In genomic region chr3:151899676-151900075, GRCm38 (mm10) we compare ENCODE assay signal across 16 mouse cellular contexts.
"Had no signal": no experiment of that assay in that cellular context is flagged by ENCODE, and none has a peak within 500 bp of the region (broad histone marks: within the 10 kb centered on the region; RNA-seq: fewer than 3 reads in every experiment).

No protein-coding gene starts in this region.

- DNase-seq: gastrocnemius, postnatal 14 days; gastrocnemius, postnatal 36 days; heart, adult 2 months; heart, postnatal 14 days; heart, postnatal 36 days; kidney, adult 18-20 months; kidney, adult 8-10 months; kidney, postnatal 10 days; kidney, postnatal 25 days; kidney, postnatal 4 days; liver; liver, embryonic 13.5 days had no signal

- ATAC-seq: hindbrain, embryonic 16.5 days; inflammation-experienced regulatory T-cells, adult 6 months; intestine, embryonic 15.5 days; intestine, postnatal 0 days had no signal
